Mouse (Mus musculus): ENCODE data around the gene Gnptg.
"Not testable (repeated sequence)": the region's sequence is repeated elsewhere in the genome, so short reads cannot be mapped to it uniquely, and the experiment has no call there.

Gnptg gene

GRCm38 (mm10) chr17:25243131-25243780, 3.3 kb upstream of the Gnptg start:
- DNase-seq: no peak

- no peak for DNase-seq
Observed at GRCm38 (mm10) chr17:25235635-25236034, 4.3 kb downstream of the Gnptg start.

GRCm38 (mm10) chr17:25231621-25232020, 8.3 kb downstream of the Gnptg start:
- not testable (repeated sequence) for DNase-seq

- DNase-seq: no peak
Observed at GRCm38 (mm10) chr17:25230700-25231099, 9.2 kb downstream of the Gnptg start.

GRCm38 (mm10) chr17:25230014-25230655, 9.8 kb downstream of the Gnptg start:
- not testable (repeated sequence) for DNase-seq

GRCm38 (mm10) chr17:25227991-25228390, 11.9 kb downstream of the Gnptg start:
- DNase-seq: no peak

- DNase-seq: no peak
Observed at GRCm38 (mm10) chr17:25225659-25226058, 14.3 kb downstream of the Gnptg start.

- peak; percentile 40 to 51 for DNase-seq
Observed at GRCm38 (mm10) chr17:25224586-25225222, 15.2 kb downstream of the Gnptg start.

- DNase-seq: no peak
Observed at GRCm38 (mm10) chr17:25222951-25223601, 16.8 kb downstream of the Gnptg start.

GRCm38 (mm10) chr17:25222504-25222940, 17.4 kb downstream of the Gnptg start:
- DNase-seq: peak; percentile 50 to 71

GRCm38 (mm10) chr17:25221821-25222503, 18.0 kb downstream of the Gnptg start:
- DNase-seq: peak; percentile 75 to 85

- no peak for DNase-seq
Observed at GRCm38 (mm10) chr17:25220746-25221145, 19.2 kb downstream of the Gnptg start.

GRCm38 (mm10) chr17:25219492-25220295, 20.2 kb downstream of the Gnptg start:
- DNase-seq: peak; percentile 37 to 55

- DNase-seq: no peak
Observed at GRCm38 (mm10) chr17:25218967-25219366, 21.0 kb downstream of the Gnptg start.

- DNase-seq: no peak
Observed at GRCm38 (mm10) chr17:25215431-25215830, 24.5 kb downstream of the Gnptg start.

- DNase-seq: no peak
Observed at GRCm38 (mm10) chr17:25211705-25212104, 28.2 kb downstream of the Gnptg start.

- DNase-seq: no peak
Observed at GRCm38 (mm10) chr17:25210680-25211466, 29.1 kb downstream of the Gnptg start.

- DNase-seq: no peak
Observed at GRCm38 (mm10) chr17:25210006-25210405, 29.9 kb downstream of the Gnptg start.

GRCm38 (mm10) chr17:25202401-25202800, 37.5 kb downstream of the Gnptg start:
- DNase-seq: no peak

GRCm38 (mm10) chr17:25189091-25189490, 50.8 kb downstream of the Gnptg start:
- DNase-seq: no peak
